Mouse (Mus musculus): Measurements from ENCODE around the gene Cdkn1b. TPM values are rescaled to one million over a fixed set of nuclear protein-coding genes. Genes with fewer than 3 reads are reported as not detected.

The Cdkn1b gene
- polyA plus RNA-seq (2016; fragmentation: Nextera tagmentation; extraction: Ambion mirVana), result 17.2 and 17.7 TPM in 2 replicates

DNA sequence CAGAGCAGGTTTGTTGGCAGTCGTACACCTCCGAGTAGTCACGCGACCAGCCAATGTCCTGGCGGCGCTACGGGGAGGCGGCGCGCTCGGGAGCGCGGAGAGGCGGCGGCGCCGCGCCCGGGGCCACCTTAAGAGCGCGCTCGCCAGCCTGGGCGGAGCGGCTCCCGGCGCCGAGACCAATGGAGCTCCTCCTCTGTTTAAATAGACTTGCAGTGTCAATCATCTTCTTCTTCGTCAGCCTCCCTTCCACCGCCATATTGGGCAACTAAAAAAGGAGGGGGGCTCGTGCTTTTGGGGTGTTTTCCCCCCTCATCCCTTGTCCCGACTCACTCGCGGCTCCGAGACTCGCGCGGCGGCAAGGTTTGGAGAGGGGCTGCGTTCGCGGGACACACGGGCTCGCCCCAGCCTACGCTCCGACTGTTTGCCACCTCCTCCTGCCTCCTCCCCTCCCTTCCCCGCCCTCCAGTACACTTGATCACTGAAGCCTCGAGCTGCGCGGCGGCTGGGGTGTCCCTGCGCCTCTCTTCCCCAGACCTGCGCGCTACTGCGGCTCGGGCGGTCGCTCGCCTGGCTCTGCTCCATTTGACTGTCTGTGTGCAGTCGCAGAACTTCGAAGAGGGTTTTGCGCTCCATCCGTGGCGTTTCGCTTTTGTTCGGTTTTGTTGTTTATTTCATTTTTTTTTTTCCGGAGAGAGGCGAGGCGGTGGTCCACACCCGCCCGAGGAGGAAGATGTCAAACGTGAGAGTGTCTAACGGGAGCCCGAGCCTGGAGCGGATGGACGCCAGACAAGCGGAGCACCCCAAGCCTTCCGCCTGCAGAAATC, at the start of gene Cdkn1b:
TSS of gene Cdkn1b (plus strand) at position 212 of the 824 bp plus-strand sequence.
- DNase-seq (ENCODE audit: low spot score), result peak; percentile 91
- under 1% methylated on average over 77 of the region's 77 CpGs for WGBS
- peaks cover 21% of the 10 kb centered on the region for H3K36me3 ChIP-seq
- no peaks in the 10 kb centered on the region for H3K9me3 ChIP-seq
- H3K27ac ChIP-seq, result peak within 1 kb of the TSS; percentile 98
- H3K4me1 ChIP-seq (replicated peaks), result peaks cover 73% of the 10 kb centered on the region
- peak within 1 kb of the TSS; percentile 96 for H3K4me3 ChIP-seq
- peaks cover 19% of the 10 kb centered on the region; the same call in 1 of the 2 replicates for H3K27me3 ChIP-seq (ENCODE audit: insufficient read depth, poor library complexity, severe bottlenecking)

DNA sequence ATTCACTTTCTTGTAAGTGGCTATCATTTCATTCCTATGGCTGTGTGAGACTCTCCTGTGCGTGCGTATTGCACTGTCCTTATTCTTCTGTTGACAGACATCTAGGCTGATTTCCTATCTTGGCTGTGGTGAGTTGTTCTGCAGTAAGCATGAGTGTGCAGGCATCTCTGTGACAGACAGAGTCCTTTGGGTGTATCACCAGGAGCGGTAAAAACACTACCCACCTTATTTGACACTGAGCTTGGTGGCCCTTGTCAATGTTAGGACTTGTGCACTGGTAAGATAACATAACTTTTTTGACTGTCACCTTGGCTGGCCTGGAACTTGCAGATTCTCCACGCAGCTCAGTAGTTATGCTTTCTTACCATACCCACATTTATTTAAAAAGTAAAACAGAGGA, 49.3 kb upstream of the Cdkn1b start:
- DNase-seq (ENCODE audit: low spot score), result no peak
- Histone ChIP-seq H3K9me3 (no peaks in the 10 kb centered on the region), H3K27me3 (ENCODE audit: insufficient read depth, poor library complexity, severe bottlenecking) (no peaks in the 10 kb centered on the region), H3K36me3 (peaks cover 74% of the 10 kb centered on the region), H3K27ac (no peak overlapping the region), H3K4me1 (replicated peaks) (no peaks in the 10 kb centered on the region), H3K4me3 (no peak overlapping the region)
- WGBS, result 95% methylated on average over 4 of the region's 4 CpGs

DNA sequence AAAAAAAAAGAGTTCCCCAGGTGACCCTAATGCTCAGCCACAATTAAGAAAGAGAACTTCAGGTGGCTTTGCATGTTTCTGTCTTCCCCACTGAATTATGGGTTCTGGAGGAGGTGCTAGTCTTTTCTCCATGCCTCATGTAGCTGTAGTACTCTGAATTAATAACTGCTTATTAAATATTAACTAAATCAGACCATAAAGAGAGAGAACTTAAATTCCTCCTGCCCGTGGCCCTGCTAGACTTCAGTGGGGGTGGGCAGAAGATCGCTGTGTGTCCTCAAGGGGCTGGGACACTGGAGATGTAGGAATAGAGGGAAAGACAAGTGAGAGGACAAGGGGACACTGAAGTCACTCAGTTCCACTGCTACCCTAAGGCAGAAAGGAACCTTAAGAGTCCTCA, 48.0 kb upstream of the Cdkn1b start:
- H3K4me3 ChIP-seq, result no peak overlapping the region
- WGBS, result 94% methylated on average over 2 of the region's 2 CpGs
- DNase-seq (ENCODE audit: low spot score), result no peak
- H3K9me3 ChIP-seq, result no peaks in the 10 kb centered on the region
- H3K27ac ChIP-seq, result no peak overlapping the region
- no peaks in the 10 kb centered on the region for H3K4me1 ChIP-seq (replicated peaks)
- peaks cover 76% of the 10 kb centered on the region for H3K36me3 ChIP-seq
- H3K27me3 ChIP-seq (ENCODE audit: insufficient read depth, poor library complexity, severe bottlenecking), result no peaks in the 10 kb centered on the region

DNA sequence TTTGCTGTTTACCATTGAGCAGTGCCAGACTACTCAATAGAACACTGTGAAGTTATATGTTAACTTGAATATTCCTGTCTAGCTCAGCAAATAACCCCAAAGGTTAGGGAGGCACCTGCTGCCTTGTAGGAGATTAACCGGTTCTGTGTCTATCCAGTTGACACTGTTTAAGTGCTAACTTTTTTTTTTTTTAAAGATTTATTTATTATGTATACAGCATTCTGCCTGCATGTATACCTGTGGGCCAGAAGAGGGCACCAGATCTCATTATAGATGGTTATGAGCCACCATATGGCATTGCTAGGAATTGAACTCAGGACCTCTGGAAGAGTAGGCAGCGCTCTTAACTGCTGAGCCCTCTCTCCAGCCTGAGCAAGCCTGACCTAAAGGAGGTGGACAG, 47.2 kb upstream of the Cdkn1b start:
- no peaks in the 10 kb centered on the region for H3K4me1 ChIP-seq (replicated peaks)
- H3K36me3 ChIP-seq, result peaks cover 70% of the 10 kb centered on the region
- no peak overlapping the region for H3K27ac ChIP-seq
- WGBS, result 82% methylated on average over 2 of the region's 2 CpGs
- H3K4me3 ChIP-seq, result no peak overlapping the region
- DNase-seq (ENCODE audit: low spot score), result no peak
- H3K9me3 ChIP-seq, result no peaks in the 10 kb centered on the region
- H3K27me3 ChIP-seq (ENCODE audit: insufficient read depth, poor library complexity, severe bottlenecking), result no peaks in the 10 kb centered on the region

DNA sequence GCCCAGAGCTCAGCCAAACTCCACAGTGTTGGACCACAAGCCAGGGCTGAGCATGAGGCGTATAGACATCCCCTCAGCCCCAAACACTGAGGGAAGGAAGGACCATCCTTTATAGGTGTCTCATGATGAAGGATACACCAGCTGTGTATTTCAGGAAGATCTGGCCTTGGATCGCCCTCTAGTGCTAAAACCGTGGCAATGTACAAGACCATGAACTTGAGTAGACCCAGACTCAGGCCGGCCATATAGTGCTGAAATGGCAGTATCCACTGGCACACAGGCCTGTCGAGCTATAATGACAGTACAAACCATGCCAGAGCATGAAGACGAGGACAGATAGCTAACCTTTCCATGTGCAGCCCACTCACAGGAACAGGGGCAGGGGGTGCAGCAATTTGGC, 43.4 kb upstream of the Cdkn1b start:
- 82% methylated on average over 6 of the region's 6 CpGs for WGBS

DNA sequence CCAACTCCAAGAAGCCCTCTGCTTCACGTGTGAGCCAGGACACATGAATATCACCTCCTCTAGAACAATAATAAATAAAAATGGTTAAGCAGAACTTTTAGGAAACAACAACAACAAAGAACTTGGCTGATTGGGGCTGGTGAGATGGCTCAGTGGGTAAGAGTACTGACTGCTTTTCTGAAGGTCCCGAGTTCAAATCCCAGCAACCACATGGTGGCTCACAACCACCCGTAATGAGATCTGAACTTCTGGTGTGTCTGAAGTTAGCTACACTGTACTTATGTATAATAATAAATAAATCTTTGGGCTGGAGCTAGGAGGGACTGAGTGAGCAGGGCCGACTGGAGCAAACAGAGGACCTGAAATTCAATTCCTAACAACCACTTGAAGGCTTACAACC, 42.9 kb upstream of the Cdkn1b start:
- no peak overlapping the region for H3K4me3 ChIP-seq
- H3K9me3 ChIP-seq, result no peaks in the 10 kb centered on the region
- H3K36me3 ChIP-seq, result peaks cover 45% of the 10 kb centered on the region

More for the DNA sequence above, 43.4 kb upstream of the Cdkn1b start:
- DNase-seq (ENCODE audit: low spot score), result no peak
- H3K27ac ChIP-seq, result no peak overlapping the region
- H3K27me3 ChIP-seq (ENCODE audit: insufficient read depth, poor library complexity, severe bottlenecking), result no peaks in the 10 kb centered on the region
- peaks cover 44% of the 10 kb centered on the region for H3K36me3 ChIP-seq
- H3K4me1 ChIP-seq (replicated peaks), result peaks cover 7% of the 10 kb centered on the region; the same call in 1 of the 2 replicates
- no peak overlapping the region for H3K4me3 ChIP-seq
- no peaks in the 10 kb centered on the region for H3K9me3 ChIP-seq

DNA sequence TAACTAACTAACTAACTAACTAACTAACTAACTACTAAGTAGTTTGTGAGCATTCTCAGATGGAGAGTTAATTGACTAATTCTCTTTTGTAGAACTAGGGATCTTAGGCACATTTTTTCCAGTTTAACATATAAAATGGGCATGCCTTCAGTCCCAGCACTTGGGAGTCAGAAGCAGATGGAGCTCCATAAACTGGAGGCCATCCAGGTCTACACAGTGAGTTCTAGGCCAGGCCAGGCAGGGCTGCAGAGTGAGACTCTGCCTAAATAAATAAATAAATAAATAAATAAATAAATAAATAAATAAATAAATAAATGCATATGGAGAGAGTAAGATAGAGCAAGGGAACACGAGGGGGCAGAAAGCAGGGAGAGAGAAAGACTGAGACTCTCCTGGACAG, 42.3 kb upstream of the Cdkn1b start:
- H3K4me3 ChIP-seq, result no peak overlapping the region

More for the DNA sequence above, 42.9 kb upstream of the Cdkn1b start:
- no peaks in the 10 kb centered on the region for H3K27me3 ChIP-seq (ENCODE audit: insufficient read depth, poor library complexity, severe bottlenecking)
- peaks cover 7% of the 10 kb centered on the region; the same call in 1 of the 2 replicates for H3K4me1 ChIP-seq (replicated peaks)
- no peak for DNase-seq (ENCODE audit: low spot score)
- 86% methylated on average over 4 of the region's 4 CpGs for WGBS
- no peak overlapping the region for H3K27ac ChIP-seq

DNA sequence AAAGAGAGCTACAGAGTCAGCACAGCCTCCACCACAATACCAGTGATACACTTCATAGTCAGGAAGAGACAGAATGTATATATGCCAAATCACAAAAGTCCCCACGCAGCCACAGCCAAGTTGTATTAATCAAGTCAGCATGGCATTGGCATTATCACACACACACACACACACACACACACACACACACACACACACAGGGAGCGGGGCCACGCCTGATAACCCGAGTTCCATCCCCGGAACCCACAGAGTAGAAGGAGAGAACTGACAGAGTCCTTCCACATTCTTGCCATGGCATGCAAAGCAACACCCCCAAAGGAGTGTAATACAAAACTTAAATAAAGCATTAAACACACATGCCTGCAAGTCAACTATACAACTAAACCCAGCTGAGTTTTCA, 40.6 kb upstream of the Cdkn1b start:
- peaks cover 7% of the 10 kb centered on the region; the same call in 1 of the 2 replicates for H3K4me1 ChIP-seq (replicated peaks)
- H3K9me3 ChIP-seq, result no peaks in the 10 kb centered on the region
- H3K36me3 ChIP-seq, result peaks cover 57% of the 10 kb centered on the region
- no peak overlapping the region for H3K4me3 ChIP-seq
- no peak overlapping the region for H3K27ac ChIP-seq
- WGBS, result 85% methylated on average over 5 of the region's 5 CpGs
- H3K27me3 ChIP-seq (ENCODE audit: insufficient read depth, poor library complexity, severe bottlenecking), result no peaks in the 10 kb centered on the region
- DNase-seq (ENCODE audit: low spot score), result no peak

More for the DNA sequence above, 42.3 kb upstream of the Cdkn1b start:
- Histone ChIP-seq H3K27me3 (ENCODE audit: insufficient read depth, poor library complexity, severe bottlenecking) (no peaks in the 10 kb centered on the region), H3K36me3 (peaks cover 50% of the 10 kb centered on the region), H3K4me1 (replicated peaks) (peaks cover 7% of the 10 kb centered on the region; the same call in 1 of the 2 replicates), H3K27ac (no peak overlapping the region), H3K9me3 (no peaks in the 10 kb centered on the region)
- 90% methylated on average over 1 of the region's 1 CpGs for WGBS
- DNase-seq (ENCODE audit: low spot score), result no peak

DNA sequence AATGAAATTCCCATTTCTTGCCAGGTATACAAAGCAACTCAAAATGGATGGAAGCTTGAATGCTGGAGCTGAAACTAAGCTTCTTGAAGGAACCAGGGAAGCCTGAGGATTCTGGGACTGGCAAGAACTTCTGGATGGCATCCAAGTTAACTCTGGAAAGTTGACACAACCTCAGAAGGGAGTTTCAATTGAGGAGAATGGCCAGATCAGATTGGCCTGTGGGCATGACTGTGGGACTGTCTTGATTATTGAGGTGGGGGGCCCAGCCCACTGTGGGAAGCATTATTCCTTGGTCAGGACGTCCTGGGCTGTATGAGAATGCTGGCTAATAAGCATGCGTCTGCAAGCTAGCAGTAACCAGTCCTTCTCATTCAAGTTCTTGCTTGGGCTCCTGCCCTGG, 40.2 kb upstream of the Cdkn1b start:
- Histone ChIP-seq H3K36me3 (peaks cover 57% of the 10 kb centered on the region), H3K27me3 (ENCODE audit: insufficient read depth, poor library complexity, severe bottlenecking) (no peaks in the 10 kb centered on the region), H3K27ac (no peak overlapping the region), H3K9me3 (no peaks in the 10 kb centered on the region), H3K4me3 (no peak overlapping the region), H3K4me1 (replicated peaks) (peaks cover 7% of the 10 kb centered on the region; the same call in 1 of the 2 replicates)
- 81% methylated on average over 2 of the region's 2 CpGs for WGBS
- no peak for DNase-seq (ENCODE audit: low spot score)

DNA sequence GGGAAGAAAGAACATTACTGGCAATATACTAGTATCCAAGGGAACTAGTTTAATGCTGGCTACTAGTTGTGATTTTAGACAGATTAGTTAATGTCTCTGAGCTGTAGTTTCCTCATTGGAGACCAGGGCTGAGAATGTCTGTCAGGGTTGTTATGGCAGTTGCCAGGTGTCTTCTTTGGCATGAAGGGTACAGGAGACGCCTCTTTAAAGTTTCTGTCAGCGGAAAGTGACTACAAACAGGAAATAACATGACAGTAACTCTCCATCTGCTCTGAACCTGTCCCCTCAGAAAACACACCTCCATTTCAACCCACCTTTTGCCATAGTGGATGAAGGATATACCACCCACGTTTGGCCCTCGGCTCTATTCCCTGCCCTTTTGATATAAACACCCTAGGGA, 36.5 kb upstream of the Cdkn1b start:
- no peaks in the 10 kb centered on the region for H3K27me3 ChIP-seq (ENCODE audit: insufficient read depth, poor library complexity, severe bottlenecking)
- peaks cover 44% of the 10 kb centered on the region for H3K36me3 ChIP-seq
- DNase-seq (ENCODE audit: low spot score), result no peak
- H3K4me1 ChIP-seq (replicated peaks), result peaks cover 32% of the 10 kb centered on the region
- H3K9me3 ChIP-seq, result no peaks in the 10 kb centered on the region
- H3K27ac ChIP-seq, result no peak overlapping the region
- 85% methylated on average over 4 of the region's 4 CpGs for WGBS
- no peak overlapping the region for H3K4me3 ChIP-seq

DNA sequence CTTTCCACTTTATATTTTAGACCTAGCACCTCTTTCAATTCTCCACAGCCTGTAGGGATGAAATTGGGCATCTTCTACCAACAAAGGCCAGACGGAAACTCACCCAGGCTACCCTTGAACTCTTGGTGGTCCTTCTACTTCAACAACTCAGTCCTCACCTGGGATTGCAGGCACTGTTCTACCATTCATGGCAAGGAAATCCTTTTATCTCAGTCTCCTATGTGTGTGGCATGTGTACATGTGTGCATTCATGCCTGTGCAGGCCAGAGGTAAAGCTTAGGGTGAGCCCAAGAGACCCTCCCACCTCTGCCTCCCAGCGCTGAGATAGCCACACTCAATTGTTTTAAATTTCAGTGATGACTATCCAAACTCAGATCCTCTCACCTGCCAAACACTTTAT, 34.7 kb upstream of the Cdkn1b start:
- Histone ChIP-seq H3K9me3 (no peaks in the 10 kb centered on the region), H3K27ac (no peak overlapping the region), H3K27me3 (ENCODE audit: insufficient read depth, poor library complexity, severe bottlenecking) (no peaks in the 10 kb centered on the region), H3K4me3 (no peak overlapping the region), H3K36me3 (peaks cover 44% of the 10 kb centered on the region), H3K4me1 (replicated peaks) (peaks cover 44% of the 10 kb centered on the region)
- DNase-seq (ENCODE audit: low spot score), result no peak
- 95% methylated on average over 2 of the region's 2 CpGs for WGBS

DNA sequence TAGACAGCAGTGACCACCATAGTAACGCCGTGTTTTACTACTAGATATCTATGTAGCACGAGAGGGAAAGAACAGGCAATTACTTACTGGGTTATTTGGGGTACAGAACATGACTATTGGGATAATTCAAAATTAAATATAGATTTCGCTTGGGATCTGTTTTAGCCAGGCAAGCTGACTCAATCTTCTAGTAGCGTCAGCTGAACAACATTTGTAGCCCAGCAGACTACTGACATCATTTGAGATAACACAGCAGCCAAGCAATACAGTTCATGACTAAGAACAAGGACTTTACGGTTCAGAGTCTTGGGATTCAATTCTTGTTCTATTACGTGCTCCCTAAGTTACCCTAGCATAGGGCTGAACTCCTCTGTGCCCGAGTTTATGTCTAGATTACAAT, 33.7 kb upstream of the Cdkn1b start:
- 89% methylated on average over 8 of the region's 8 CpGs for WGBS
- Histone ChIP-seq H3K27me3 (ENCODE audit: insufficient read depth, poor library complexity, severe bottlenecking) (no peaks in the 10 kb centered on the region), H3K27ac (peak overlapping the region; percentile 89), H3K4me1 (replicated peaks) (peaks cover 37% of the 10 kb centered on the region), H3K4me3 (peak overlapping the region; percentile 64), H3K36me3 (peaks cover 36% of the 10 kb centered on the region), H3K9me3 (no peaks in the 10 kb centered on the region)
- no peak for DNase-seq (ENCODE audit: low spot score)

DNA sequence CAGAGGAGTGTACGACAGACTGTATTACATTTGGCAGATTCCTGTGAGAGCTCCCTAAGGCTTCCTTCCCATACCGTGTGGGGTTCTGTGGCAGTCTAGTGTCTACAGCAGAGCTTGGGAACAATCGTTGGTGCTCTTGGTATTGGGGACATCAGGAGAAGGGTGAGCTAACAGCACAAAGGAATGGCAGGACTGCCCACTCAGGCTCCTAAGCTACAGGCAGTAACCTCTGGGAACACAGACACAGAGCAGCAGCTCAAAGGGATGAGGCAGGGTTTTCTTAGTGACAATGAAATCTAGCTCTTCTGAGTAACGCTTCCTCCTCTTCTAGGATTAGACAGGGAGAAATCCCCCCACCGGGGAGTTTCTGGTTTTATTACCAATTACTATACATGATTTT, 33.2 kb upstream of the Cdkn1b start:
- Histone ChIP-seq H3K27ac (peak overlapping the region; percentile 89), H3K4me1 (replicated peaks) (peaks cover 37% of the 10 kb centered on the region)
- WGBS, result 27% methylated on average over 5 of the region's 5 CpGs

More for the DNA sequence above, 33.2 kb upstream of the Cdkn1b start:
- no peaks in the 10 kb centered on the region for H3K9me3 ChIP-seq
- H3K27me3 ChIP-seq (ENCODE audit: insufficient read depth, poor library complexity, severe bottlenecking), result no peaks in the 10 kb centered on the region
- H3K4me3 ChIP-seq, result peak overlapping the region; percentile 64
- peak; percentile 8 for DNase-seq (ENCODE audit: low spot score)
- H3K36me3 ChIP-seq, result peaks cover 31% of the 10 kb centered on the region
